10 mouse cellular contexts compared by ENCODE assay signal in the genomic region with DNA sequence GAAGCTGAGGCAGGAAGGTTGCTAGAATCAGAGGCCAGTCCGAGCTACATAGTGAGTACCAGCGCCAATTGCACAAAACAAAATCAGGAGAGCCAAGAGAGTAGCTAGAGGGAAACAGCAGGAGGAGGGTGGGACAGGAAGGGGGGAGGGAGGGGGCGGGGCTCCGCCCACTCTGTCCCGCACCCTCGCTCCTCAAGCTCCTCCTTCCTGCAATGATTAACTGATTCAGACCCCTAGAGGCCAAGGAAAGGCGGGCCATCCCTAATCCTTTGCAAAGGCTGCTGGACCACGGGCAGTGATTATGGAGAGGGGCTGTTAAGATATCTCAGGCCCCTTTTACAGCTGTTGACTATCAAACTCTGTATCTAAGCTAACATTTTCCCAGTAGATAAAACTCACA. TPM values are rescaled to one million over a fixed set of nuclear protein-coding genes. Genes with fewer than 3 reads are reported as not detected.
DNase-seq lines count a peak whose midpoint lies in the region; ATAC-seq and TF ChIP-seq lines count a peak whose summit lies in the region.
"Had no signal": no experiment of that assay in that cellular context is flagged by ENCODE, and none has a peak within 500 bp of the region (broad histone marks: within the 10 kb centered on the region; RNA-seq: fewer than 3 reads in every experiment).

No protein-coding gene starts in this region.

- 30% methylated on average over 7 of the region's 8 CpGs for WGBS in neural tube, embryonic 11.5 days
- WGBS in liver, embryonic 11.5 days, result 15% methylated on average over 7 of the region's 8 CpGs
- 21% methylated on average over 8 of the region's 8 CpGs for WGBS in stomach, postnatal 0 days

- no peaks in the 10 kb centered on the region for H3K9me3 ChIP-seq in neural tube, embryonic 11.5 days (ENCODE audit: control insufficient read depth, low read length)
- no peaks in the 10 kb centered on the region for H3K9me3 ChIP-seq in liver, embryonic 11.5 days (ENCODE audit: control insufficient read depth, low read length)
- H3K9me3 ChIP-seq in stomach, postnatal 0 days (ENCODE audit: control insufficient read depth, low read length), result no peaks in the 10 kb centered on the region

- no peak for DNase-seq in neural tube, embryonic 11.5 days (ENCODE audit: low spot score)
- no peak for DNase-seq in neural tube, embryonic 10.5 days (ENCODE audit: extremely low spot score, low spot score)
- peak; percentile 46 for DNase-seq in brain, embryonic 14.5 days (ENCODE audit: low read depth)
- DNase-seq in liver, embryonic 11.5 days (ENCODE audit: low spot score), result no peak
- DNase-seq in stomach, postnatal 0 days (ENCODE audit: low spot score), result peak; percentile 22
- no peak for DNase-seq in gastrocnemius, postnatal 25 days
- no peak for DNase-seq in layer of hippocampus, postnatal 25 days (ENCODE audit: extremely low spot score in 1 of 2, low spot score in 1 of 2)
- DNase-seq in left cerebral cortex, adult 11 months (ENCODE audit: low spot score), result no peak
- DNase-seq: adrenal gland, adult 8-10 months had no signal

- no peak overlapping the region for H3K4me3 ChIP-seq in neural tube, embryonic 11.5 days (ENCODE audit: low read depth, low read length)
- H3K4me3 ChIP-seq in liver, embryonic 11.5 days (ENCODE audit: low read depth, low read length), result no peak overlapping the region
- no peak overlapping the region for H3K4me3 ChIP-seq in stomach, postnatal 0 days (ENCODE audit: low read depth, low read length)
- H3K4me3 ChIP-seq: layer of hippocampus, adult 2 months had no signal

- H3K4me2 ChIP-seq in neural tube, embryonic 11.5 days (ENCODE audit: low read depth), result no peak overlapping the region
- H3K4me2 ChIP-seq in liver, embryonic 11.5 days, result peak overlapping the region; percentile 24; the same call in 1 of the 2 replicates
- H3K4me2 ChIP-seq in stomach, postnatal 0 days (replicated peaks; ENCODE audit: low read depth), result no peak overlapping the region

- no peaks in the 10 kb centered on the region for H3K4me1 ChIP-seq in neural tube, embryonic 11.5 days (ENCODE audit: control insufficient read depth, insufficient read depth, low read length)
- no peaks in the 10 kb centered on the region for H3K4me1 ChIP-seq in liver, embryonic 11.5 days (replicated peaks; ENCODE audit: control insufficient read depth, insufficient read depth, low read length)
- no peaks in the 10 kb centered on the region for H3K4me1 ChIP-seq in stomach, postnatal 0 days (replicated peaks; ENCODE audit: control insufficient read depth, insufficient read depth)

- H3K27ac ChIP-seq in neural tube, embryonic 11.5 days (ENCODE audit: low read depth, low read length), result no peak overlapping the region
- no peak overlapping the region for H3K27ac ChIP-seq in liver, embryonic 11.5 days (ENCODE audit: low read depth, low read length)
- H3K27ac ChIP-seq in stomach, postnatal 0 days (replicated peaks), result no peak overlapping the region
- H3K27ac ChIP-seq: layer of hippocampus, adult 2 months had no signal

- no peak for TF ChIP-seq EP300 in stomach, postnatal 0 days (optimal IDR thresholded peaks at IDR 0.05)

- H3K9ac ChIP-seq in neural tube, embryonic 11.5 days (ENCODE audit: low read length), result no peak overlapping the region
- H3K9ac ChIP-seq in liver, embryonic 11.5 days (ENCODE audit: low read depth, low read length), result no peak overlapping the region
- H3K9ac ChIP-seq in stomach, postnatal 0 days (ENCODE audit: low read length), result no peak overlapping the region

- TF ChIP-seq POLR2A in brain, embryonic 14.5 days (IDR thresholded peaks at IDR 0.05; ENCODE audit: borderline replicate concordance, extremely low read depth, insufficient read depth, insufficient read length, poor library complexity, severe bottlenecking), result no peak

- H3K36me3 ChIP-seq in neural tube, embryonic 11.5 days (ENCODE audit: control insufficient read depth, insufficient read depth, low read length), result no peaks in the 10 kb centered on the region
- H3K36me3 ChIP-seq in liver, embryonic 11.5 days (ENCODE audit: control insufficient read depth, insufficient read depth, low read length), result no peaks in the 10 kb centered on the region
- H3K36me3 ChIP-seq in stomach, postnatal 0 days (ENCODE audit: control insufficient read depth, insufficient read depth, low read length), result no peaks in the 10 kb centered on the region

- no peaks in the 10 kb centered on the region for H3K27me3 ChIP-seq in neural tube, embryonic 11.5 days (ENCODE audit: control insufficient read depth, insufficient read depth, low read length)
- H3K27me3 ChIP-seq in liver, embryonic 11.5 days (replicated peaks; ENCODE audit: control insufficient read depth, insufficient read depth, low read length), result no peaks in the 10 kb centered on the region
- no peaks in the 10 kb centered on the region for H3K27me3 ChIP-seq in stomach, postnatal 0 days (ENCODE audit: control insufficient read depth, insufficient read depth, low read length)

- peak; percentile 7; the same call in 1 of the 2 replicates for TF ChIP-seq CTCF in brain, embryonic 14.5 days (IDR thresholded peaks at IDR 0.05; ENCODE audit: borderline replicate concordance, extremely low read depth, insufficient read depth, insufficient read length)
- TF ChIP-seq CTCF in stomach, postnatal 0 days (IDR thresholded peaks at IDR 0.05; ENCODE audit: low read depth), result no peak

- ATAC-seq in neural tube, embryonic 11.5 days (ENCODE audit: insufficient read depth, low FRiP score, low TSS enrichment), result 0 out of 2 replicates have a peak, but pooled peaks have one; percentile 31
- ATAC-seq in liver, embryonic 11.5 days (replicated peaks; ENCODE audit: low FRiP score), result peak; percentile 77
- ATAC-seq in stomach, postnatal 0 days (ENCODE audit: low FRiP score, low TSS enrichment), result 0 out of 2 replicates have a peak, but pooled peaks have one; percentile 49

RNA-seq across cellular contexts. Expression of gene Phgdh, which starts 8.9 kb away (rescaled TPM):
- 315 and 321 TPM in 2 replicates for polyA plus RNA-seq in neural tube, embryonic 11.5 days (2014; fragmentation: Nextera tagmentation; extraction: Ambion mirVana)
- polyA plus RNA-seq in brain, embryonic 14.5 days (2012; rRNA removed), result 119 and 137 TPM in 2 replicates
- polyA plus RNA-seq in liver, embryonic 11.5 days (2014; fragmentation: Nextera tagmentation; extraction: Ambion mirVana), result 554 and 596 TPM in 2 replicates
- polyA plus RNA-seq in stomach, postnatal 0 days (2015; fragmentation: Nextera tagmentation; extraction: Ambion mirVana), result 87.7 and 95.1 TPM in 2 replicates
- 1 to 10 TPM; 2.5 to 7.2 TPM for total RNA-seq in gastrocnemius, postnatal 25 days (2021)
- total RNA-seq in layer of hippocampus, postnatal 25 days (2021), result 10 to 100 TPM; 67.5 to 79.6 TPM

RNA-seq across cellular contexts. Expression of gene Zfp697, which starts 33.6 kb away (rescaled TPM):
- 11.7 TPM in 2 replicates for polyA plus RNA-seq in neural tube, embryonic 11.5 days (2014; fragmentation: Nextera tagmentation; extraction: Ambion mirVana)
- 16.6 and 27.2 TPM in 2 replicates for polyA plus RNA-seq in brain, embryonic 14.5 days (2012; rRNA removed)
- 4.8 and 5.7 TPM in 2 replicates for polyA plus RNA-seq in liver, embryonic 11.5 days (2014; fragmentation: Nextera tagmentation; extraction: Ambion mirVana)
- 1.6 and 2.1 TPM in 2 replicates for polyA plus RNA-seq in stomach, postnatal 0 days (2015; fragmentation: Nextera tagmentation; extraction: Ambion mirVana)
- total RNA-seq in gastrocnemius, postnatal 25 days (2021), result 1 to 10 TPM in 1 of 2 experiments, under 1 TPM in 1; 0.88 to 1.0 TPM
- 10 to 100 TPM; 24.0 to 27.7 TPM for total RNA-seq in layer of hippocampus, postnatal 25 days (2021)

Comparison
In these comparisons a context has a peak if more than half of its experiments do, and no peak if none do; other contexts are left out.
1. DNase-seq: peak in brain, embryonic 14.5 days (single experiment) and stomach, postnatal 0 days (single experiment); none in neural tube, embryonic 11.5 days (single experiment), neural tube, embryonic 10.5 days (single experiment), liver, embryonic 11.5 days (single experiment), gastrocnemius, postnatal 25 days (single experiment), layer of hippocampus, postnatal 25 days (0 of 2) and left cerebral cortex, adult 11 months (single experiment).
2. Peak in every context shown above with its lines, with median percentiles within 50 percentile points of each other: ATAC-seq.